Mouse (Mus musculus): ENCODE data around the gene Gnb4.

DNA sequence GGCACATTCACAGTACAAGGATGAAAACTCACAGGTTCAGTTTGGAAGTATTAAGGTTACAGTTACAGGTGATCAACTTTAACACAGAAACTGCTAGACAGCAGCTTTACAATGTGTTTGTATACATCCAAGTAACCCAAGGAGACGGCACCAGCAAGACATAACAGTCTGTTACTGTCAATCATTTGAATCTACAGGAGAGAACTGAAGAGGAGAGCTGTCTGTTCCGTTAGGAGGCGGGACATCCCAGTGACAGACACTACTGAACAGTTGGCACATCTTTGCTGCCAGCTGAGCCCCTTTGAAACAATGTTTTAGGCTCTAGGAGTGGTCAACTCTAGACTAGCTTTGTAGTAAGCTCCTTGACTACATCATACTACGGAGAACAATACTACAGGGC lies 32.9 kb downstream of the Gnb4 start:
- TF ChIP-seq CTCF (IDR thresholded peaks at IDR 0.05; ENCODE audit: low read depth, low read length) = no peak
- no peak for TF ChIP-seq POLR2A (IDR thresholded peaks at IDR 0.05; ENCODE audit: borderline replicate concordance, low read depth, low read length)

Data from bone marrow macrophage, adult 2 months (primary cell).